Mouse (Mus musculus) mature B cell (primary cell): Measurements from ENCODE around the gene Ralb.

Experiments
- in situ Hi-C: fragments of 300-500 bp; cut with MboI; formaldehyde crosslinking; loops from 2 replicates; pipeline ENCODE4 v1.14.3; 2019

Gene Ralb

GRCm38 (mm10) chr1:119492505-119492904 is 12.1 kb downstream of the Ralb start:
- in situ Hi-C loops = no loop called here

GRCm38 (mm10) chr1:119492097-119492496 is 12.5 kb downstream of the Ralb start:
- in situ Hi-C loops = no loop called here

GRCm38 (mm10) chr1:119490765-119491164 is 13.8 kb downstream of the Ralb start:
- in situ Hi-C loops = no loop called here

GRCm38 (mm10) chr1:119487917-119488590 is 16.5 kb downstream of the Ralb start:
- in situ Hi-C loops = no loop called here

- in situ Hi-C loops = no loop called here
Observed at GRCm38 (mm10) chr1:119485825-119486224, 18.8 kb downstream of the Ralb start.

- in situ Hi-C loops = no loop called here
Observed at GRCm38 (mm10) chr1:119484457-119484856, 20.1 kb downstream of the Ralb start.

- in situ Hi-C loops = no loop called here
Observed at GRCm38 (mm10) chr1:119482891-119483290, 21.7 kb downstream of the Ralb start.

- in situ Hi-C loops = no loop called here
Observed at GRCm38 (mm10) chr1:119481205-119481932, 23.2 kb downstream of the Ralb start.

- in situ Hi-C loops = no loop called here
Observed at GRCm38 (mm10) chr1:119480678-119481077, 23.9 kb downstream of the Ralb start.

GRCm38 (mm10) chr1:119479641-119480040 is 25.0 kb downstream of the Ralb start:
- in situ Hi-C loops = no loop called here

- in situ Hi-C loops = no loop called here
Observed at GRCm38 (mm10) chr1:119476905-119477353, 27.7 kb downstream of the Ralb start.

- in situ Hi-C loops = no loop called here
Observed at GRCm38 (mm10) chr1:119474671-119475070, 29.9 kb downstream of the Ralb start.

GRCm38 (mm10) chr1:119472648-119473047 is 31.9 kb downstream of the Ralb start:
- in situ Hi-C loops = no loop called here

- in situ Hi-C loops = no loop called here
Observed at GRCm38 (mm10) chr1:119471793-119472396, 32.7 kb downstream of the Ralb start.

- in situ Hi-C loops = no loop called here
Observed at GRCm38 (mm10) chr1:119463386-119463785, 41.2 kb downstream of the Ralb start.

- in situ Hi-C loops = no loop called here
Observed at GRCm38 (mm10) chr1:119460062-119460461, 44.5 kb downstream of the Ralb start.

- in situ Hi-C loops = no loop called here
Observed at GRCm38 (mm10) chr1:119457993-119458605, 46.5 kb downstream of the Ralb start.

GRCm38 (mm10) chr1:119457528-119457855 is 47.1 kb downstream of the Ralb start:
- in situ Hi-C loops = no loop called here

GRCm38 (mm10) chr1:119456671-119457527 is 47.7 kb downstream of the Ralb start:
- in situ Hi-C loops = no loop called here

- in situ Hi-C loops = no loop called here
Observed at GRCm38 (mm10) chr1:119453731-119454130, 50.9 kb downstream of the Ralb start.

GRCm38 (mm10) chr1:119451417-119451816 is 53.2 kb downstream of the Ralb start:
- in situ Hi-C loops = no loop called here
